Mouse (Mus musculus) ES-E14 (cell line): Measurements from ENCODE around the gene Gar1.

ENCODE experiments used
- CHD2 ChIP-seq: IDR thresholded peaks from 2 replicates; pipeline ENCODE4 v1.6.1; 2014; ENCODE audit warnings: mild to moderate bottlenecking, low read depth, low read length, inconsistent platforms
- HCFC1 ChIP-seq: IDR thresholded peaks from 2 replicates; pipeline ENCODE4 v1.6.1; 2012; ENCODE audit warnings: low read length, inconsistent platforms, borderline replicate concordance; ENCODE audit not compliant: insufficient read depth
- ZNF384 ChIP-seq: IDR thresholded peaks from 2 replicates; pipeline ENCODE4 v1.6.1; 2012; ENCODE audit warnings: low read depth, low read length, inconsistent platforms

- TF ChIP-seq CHD2: no peak
- no peak for TF ChIP-seq HCFC1
- no peak for TF ChIP-seq ZNF384
Observed at GRCm38 (mm10) chr3:129799011-129799410, 32.2 kb downstream of the Gar1 start.
